Mouse (Mus musculus) layer of hippocampus, adult 2 months (tissue): ENCODE data around the gene Tmem88b. TPM values are rescaled to one million over a fixed set of nuclear protein-coding genes. Genes with fewer than 3 reads are reported as not detected.
A peak's percentile ranks its signal among the peaks of the same experiment; 100 is the strongest.
"Not testable (repeated sequence)": the region's sequence is repeated elsewhere in the genome, so short reads cannot be mapped to it uniquely, and the experiment has no call there.

Experiments used
- DNase-seq, 2 experiments: peaks; one replicate each; pipeline ENCODE4 v3.0.0; 2022; ENCODE audit warnings: low spot score in 2 of 2
- H3K27ac ChIP-seq: fragments of 200-600 bp; 2 replicates; pipeline ENCODE4 v1.8.1; 2022
- H3K4me3 ChIP-seq: fragments of 200-600 bp; 2 replicates; pipeline ENCODE4 v1.8.1; 2022; ENCODE audit warnings: mild to moderate bottlenecking
- CTCF ChIP-seq: fragments of 200-600 bp; conservative IDR thresholded peaks from 2 replicates; pipeline ENCODE4 v1.8.1; 2022; ENCODE audit warnings: antibody characterized with exemption, mild to moderate bottlenecking, moderate library complexity
- microRNA-seq, 2 experiments: library from miRNA; unstranded; fragments of <30 nt; microRNA quantifications; one replicate each; pipeline ENCODE4 v1.2.0; 2021
- total RNA-seq, 2 experiments: library from RNA; stranded (reverse); gene quantifications; 2 replicates each; pipeline ENCODE4 v1.2.3; 2021

Gene Tmem88b
- total RNA-seq, 2 experiments from 2014 or later, result 24.0 to 24.8 TPM

DNA sequence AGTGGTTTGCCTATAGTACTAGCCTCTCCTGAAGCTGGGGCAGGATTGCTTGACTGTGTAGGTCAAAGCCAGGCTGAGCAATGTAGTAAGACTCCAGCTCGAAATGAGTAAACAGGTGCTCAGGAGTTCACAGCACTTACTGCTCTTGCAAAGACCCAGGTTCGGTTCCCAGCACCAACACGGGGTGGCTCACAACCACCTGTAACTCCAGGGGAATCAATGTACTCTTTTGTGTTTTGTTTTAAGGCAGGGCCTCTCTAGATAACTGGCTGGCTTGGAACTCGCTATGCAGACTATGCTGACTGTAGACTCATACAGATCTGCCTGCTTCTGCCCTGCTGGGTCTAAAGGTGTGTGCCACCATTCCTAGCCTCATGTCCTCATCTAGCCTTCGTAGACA is 43.0 kb downstream of the Tmem88b start:
- no peak for TF ChIP-seq CTCF
- Histone ChIP-seq H3K4me3 (no peak overlapping the region), H3K27ac (no peak overlapping the region)
- no peak for DNase-seq

DNA sequence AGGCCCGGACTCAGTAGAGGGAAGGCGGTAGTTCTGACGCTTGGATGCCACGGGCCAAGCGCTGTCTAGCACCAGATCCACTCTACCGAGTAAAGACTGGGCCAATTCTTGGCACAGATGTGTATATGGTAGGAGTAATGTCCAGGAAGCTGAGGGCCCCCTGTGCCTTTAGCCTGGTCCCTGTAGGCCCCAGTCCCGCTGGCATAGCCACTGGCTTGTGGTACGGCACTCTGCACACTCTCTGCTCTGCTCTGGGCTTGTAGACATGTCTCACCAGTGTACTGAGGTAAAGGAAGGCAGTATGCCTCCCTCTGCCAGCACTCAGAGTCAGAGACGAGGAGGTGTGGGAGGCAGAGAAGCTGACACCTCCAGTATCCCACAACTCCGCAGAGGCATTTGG is 45.0 kb downstream of the Tmem88b start:
- not testable (repeated sequence) for H3K4me3 ChIP-seq, DNase-seq, H3K27ac ChIP-seq

DNA sequence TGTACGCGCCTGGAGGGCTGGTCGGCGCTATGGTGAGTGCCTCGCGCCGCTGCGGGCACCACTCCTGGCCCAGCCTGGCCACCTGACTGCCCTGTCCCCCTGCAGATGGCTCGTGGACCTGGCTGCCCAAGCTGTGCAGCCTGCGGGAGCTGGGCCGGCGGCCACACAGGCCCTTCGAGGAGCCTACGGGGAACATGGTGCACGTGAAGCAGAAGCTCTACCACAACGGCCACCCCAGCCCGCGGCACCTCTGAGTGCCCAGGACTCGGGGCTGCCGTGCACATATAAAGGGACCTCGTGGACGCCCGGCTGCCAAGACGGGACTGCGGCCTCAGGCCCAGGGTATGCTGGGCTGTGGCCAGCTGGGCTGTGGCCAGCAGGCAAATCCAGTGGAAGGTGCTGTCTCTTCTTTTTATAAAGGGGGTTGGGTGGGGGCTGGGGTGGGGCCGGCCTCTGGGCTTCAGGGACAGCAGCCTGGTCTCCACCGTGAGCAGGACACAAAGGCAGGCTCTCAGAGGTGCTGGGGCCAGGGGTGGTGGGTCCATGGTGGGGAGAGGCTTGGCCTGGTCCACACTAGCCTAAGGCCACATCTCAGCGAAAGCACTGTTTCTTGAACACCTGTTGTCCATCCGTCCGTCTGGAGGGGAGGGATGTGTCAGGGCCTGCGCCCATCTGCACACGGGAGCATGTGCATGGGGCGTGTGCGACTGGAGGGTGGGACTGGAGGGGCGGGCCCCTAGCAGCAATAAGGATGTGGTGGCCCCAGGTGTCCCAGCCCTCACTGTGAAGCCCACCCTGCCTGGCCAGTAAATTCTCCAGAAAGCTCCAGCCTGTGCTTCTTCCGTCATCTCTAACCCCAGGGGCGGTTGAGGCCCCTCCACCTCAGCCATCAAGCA is 45.7 kb downstream of the Tmem88b start:
- no peak for DNase-seq
- Histone ChIP-seq H3K27ac (peak overlapping the region; percentile 57; the same call in 1 of the 2 replicates), H3K4me3 (no peak overlapping the region)
- no peak for TF ChIP-seq CTCF

DNA sequence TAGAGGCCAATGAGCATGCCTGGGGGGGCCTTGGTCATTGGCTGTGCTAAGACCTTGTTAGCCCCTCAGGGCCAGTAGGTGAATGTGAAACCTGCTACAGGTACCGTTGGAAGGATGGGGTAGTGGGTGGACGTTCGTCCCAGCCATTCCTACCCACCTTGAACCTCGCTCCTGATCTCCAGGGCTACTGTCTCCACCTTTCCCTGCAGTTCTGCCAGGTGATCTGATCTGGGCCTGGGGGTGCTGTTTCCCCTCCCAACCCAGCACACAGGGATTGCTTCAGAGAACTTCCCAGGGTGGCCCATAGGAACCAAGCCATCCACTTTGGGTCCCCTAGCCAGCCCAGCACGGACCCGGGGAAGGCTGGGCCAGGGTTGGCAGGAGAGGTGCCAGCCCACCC is 46.5 kb downstream of the Tmem88b start:
- no peak for DNase-seq
- Histone ChIP-seq H3K4me3 (no peak overlapping the region), H3K27ac (peak overlapping the region; percentile 57; the same call in 1 of the 2 replicates)
- TF ChIP-seq CTCF, result peak; percentile 36

DNA sequence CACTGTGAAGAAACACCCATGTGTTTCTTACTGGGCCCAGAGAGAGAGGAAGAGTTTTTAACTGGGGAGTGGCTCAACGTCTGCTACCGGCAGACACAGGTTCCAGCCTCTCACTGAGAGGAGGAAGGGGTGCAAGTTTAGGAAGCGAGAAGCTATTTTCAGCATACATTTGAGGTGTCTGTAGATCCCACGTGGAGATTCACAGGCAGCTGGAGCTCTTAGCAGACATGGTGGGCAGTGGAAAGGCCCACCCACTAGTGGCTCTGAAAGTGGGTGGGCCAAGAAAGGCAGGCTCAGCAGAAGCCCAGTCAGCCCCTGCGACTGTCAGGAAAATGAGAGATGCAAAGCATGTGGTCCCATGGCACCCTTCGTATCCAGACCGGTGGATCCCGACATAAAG is 47.4 kb downstream of the Tmem88b start:
- Histone ChIP-seq H3K27ac (no peak overlapping the region), H3K4me3 (no peak overlapping the region)
- no peak for DNase-seq
- no peak for TF ChIP-seq CTCF

DNA sequence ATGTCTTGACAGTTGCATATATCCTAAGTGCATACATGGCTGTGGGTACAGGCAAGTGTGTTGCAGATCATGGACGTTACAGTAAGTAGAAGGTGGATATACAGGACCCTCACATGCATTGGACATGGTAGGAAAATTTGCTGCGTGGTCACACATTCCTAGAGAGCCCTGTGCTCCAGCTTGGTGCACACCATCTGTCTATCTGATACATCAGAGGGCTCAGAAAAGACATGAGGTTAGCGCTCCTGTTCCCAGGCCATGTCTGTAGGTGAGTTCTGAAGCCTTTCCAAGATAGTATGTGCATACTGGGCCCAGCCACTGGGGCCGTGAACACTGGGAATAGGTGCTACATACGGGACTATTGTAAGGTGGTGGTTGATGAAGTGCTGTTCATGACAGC is 49.3 kb downstream of the Tmem88b start:
- Histone ChIP-seq H3K4me3 (peak overlapping the region; percentile 81), H3K27ac (no peak overlapping the region)
- no peak for DNase-seq
- no peak for TF ChIP-seq CTCF

DNA sequence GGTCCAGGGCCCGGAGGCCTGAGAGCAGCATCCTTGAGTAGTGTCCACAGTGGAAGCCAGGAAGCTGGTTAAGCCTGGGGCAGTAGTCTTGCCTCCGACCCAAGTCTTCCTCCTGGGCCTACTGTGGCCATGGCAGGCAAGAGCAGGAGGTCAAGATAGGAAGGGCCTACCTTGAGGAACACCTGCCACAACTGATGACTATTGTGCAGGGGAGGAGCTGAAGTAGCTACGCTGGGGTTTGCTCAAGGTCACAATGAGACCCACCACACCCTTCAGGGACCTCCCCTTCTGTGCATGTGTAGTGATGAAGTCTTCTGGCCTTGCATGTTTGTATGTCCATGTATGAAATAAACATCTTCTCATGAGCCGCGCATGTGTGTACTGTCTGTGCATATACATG is 49.9 kb downstream of the Tmem88b start:
- H3K27ac ChIP-seq, result peak overlapping the region; percentile 96
- TF ChIP-seq CTCF, result no peak
- peak overlapping the region; percentile 81 for H3K4me3 ChIP-seq
- DNase-seq, result no peak

DNA sequence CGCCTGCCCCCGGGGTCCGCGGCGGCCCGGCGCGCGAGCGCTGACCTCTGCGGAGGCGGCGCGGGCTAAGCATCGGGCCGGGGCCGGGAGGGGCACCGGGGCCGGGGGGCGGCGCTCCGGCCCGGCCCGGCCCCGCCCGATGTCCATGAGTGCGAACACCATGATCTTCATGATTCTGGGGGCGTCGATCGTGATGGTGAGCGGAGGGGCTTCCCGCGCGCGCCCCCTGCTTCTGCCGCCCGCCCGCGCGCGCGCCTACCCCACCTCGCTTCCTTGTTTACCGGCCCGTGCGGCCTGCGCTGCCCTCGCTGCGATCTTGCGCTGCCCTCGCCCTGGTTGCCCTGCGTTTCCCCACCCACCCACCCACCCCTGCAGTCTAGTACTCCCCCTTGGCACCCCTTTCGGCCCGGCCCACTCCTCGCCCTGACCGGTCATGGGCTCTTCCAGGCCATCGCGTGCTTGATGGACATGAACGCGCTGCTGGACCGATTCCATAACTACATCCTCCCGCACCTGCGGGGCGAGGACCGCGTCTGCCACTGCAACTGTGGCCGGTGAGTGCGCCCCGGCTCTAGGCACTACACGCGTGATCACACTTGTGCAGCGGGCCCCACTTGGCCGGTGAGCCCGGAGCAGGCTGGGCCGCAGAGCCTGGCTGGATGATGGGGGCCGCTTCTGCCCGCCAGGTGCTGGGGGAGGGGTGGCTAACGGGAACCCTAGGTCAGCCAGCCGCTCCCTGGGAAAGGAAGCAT is 50.5 kb downstream of the Tmem88b start:
- peak overlapping the region; percentile 81 for H3K4me3 ChIP-seq
- no peak for TF ChIP-seq CTCF
- peak overlapping the region; percentile 96 for H3K27ac ChIP-seq
- peak in 1 of 2 experiments; percentile 28 for DNase-seq

DNA sequence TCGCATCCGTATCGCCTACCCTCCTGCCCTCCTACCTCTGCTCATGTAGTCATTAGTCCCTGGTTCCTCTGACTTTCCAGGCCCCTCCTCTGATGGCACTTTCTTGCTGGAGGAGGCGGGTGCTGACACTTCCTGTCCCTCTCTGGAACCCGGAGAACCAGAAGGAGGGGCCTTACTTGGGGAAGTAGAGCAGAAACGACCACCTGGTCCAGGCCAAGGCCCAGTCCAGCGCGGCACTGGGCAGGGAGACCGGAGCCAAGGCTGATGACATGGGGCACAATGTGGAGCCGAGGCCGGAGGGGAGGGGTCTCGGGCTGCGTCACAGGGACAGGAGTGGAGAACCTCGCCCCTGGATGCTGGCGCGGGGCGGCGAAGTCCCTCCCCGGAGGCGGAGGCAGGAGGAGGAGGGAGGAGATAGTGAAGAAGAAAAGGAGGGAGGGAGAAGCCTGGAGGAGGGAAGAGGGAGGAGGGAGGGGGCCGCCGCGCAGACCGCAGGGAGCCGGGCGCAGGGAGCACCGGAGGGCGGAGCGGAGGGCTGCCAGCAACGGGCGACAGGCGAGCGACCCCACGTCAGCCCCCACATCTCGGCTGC is 51.2 kb downstream of the Tmem88b start, which contains the start of gene Tmem240:
TSS of gene Tmem240 (plus strand) at position 451 of the 592 bp plus-strand sequence.
- peak; percentile 86 to 94 for DNase-seq
- TF ChIP-seq CTCF, result no peak

DNA sequence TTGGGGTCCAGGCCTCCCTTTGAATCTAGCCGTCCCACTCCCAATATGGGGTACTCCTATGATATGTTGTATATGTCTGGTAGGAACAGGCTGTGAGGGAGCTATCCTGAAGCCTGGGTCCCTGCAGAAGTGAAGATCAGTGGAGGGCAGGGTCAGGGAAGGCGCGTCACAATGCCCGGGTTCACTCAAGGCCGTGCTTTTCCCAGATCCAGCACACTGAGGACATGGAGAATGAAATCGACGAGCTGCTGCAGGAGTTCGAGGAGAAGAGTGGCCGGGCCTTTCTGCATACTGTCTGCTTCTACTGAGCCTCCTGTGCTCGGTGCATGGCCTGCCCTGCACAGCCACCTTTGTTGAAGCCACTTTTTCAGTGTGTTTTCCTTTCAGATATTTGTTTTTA is 52.4 kb downstream of the Tmem88b start:
- no peak for TF ChIP-seq CTCF
- Histone ChIP-seq H3K27ac (peak overlapping the region; percentile 96), H3K4me3 (no peak overlapping the region)
- DNase-seq, result no peak

More for the DNA sequence above, 51.2 kb downstream of the Tmem88b start, which contains the start of gene Tmem240:
- peak within 1 kb of the TSS; percentile 81 for H3K4me3 ChIP-seq
- H3K27ac ChIP-seq, result peak within 1 kb of the TSS; percentile 96

Small RNAs within 50 kb of the gene (microRNA-seq; reads per million reads assigned to microRNA genes)
- 0 reads per million in 2 experiments for gene Gm27743

Other genes with a start within 250 kb of the Tmem88b start
- 10 to 100 TPM; 61.2 to 63.5 TPM for gene Nadk, start 223.5 kb downstream of the Tmem88b start, total RNA-seq
- 10 to 100 TPM; 39.7 to 40.3 TPM for gene Slc35e2, start 184.5 kb downstream of the Tmem88b start, total RNA-seq
- 10 to 100 TPM; 43.6 to 48.8 TPM for gene Cdk11b, start 161.0 kb downstream of the Tmem88b start, total RNA-seq
- gene Gm10563, start 140.5 kb downstream of the Tmem88b start, total RNA-seq, result not detected
- 1 to 10 TPM; 2.7 to 3.4 TPM for gene Mmp23, start 132.5 kb downstream of the Tmem88b start, total RNA-seq
- gene Mib2, start 116.7 kb downstream of the Tmem88b start, total RNA-seq, result 100 to 1,000 TPM; 111 to 114 TPM
- 10 to 100 TPM; 26.5 to 27.9 TPM for gene Fndc10, start 91.5 kb downstream of the Tmem88b start, total RNA-seq
- 10 to 100 TPM; 90.9 to 92.8 TPM for gene Ssu72, start 81.1 kb downstream of the Tmem88b start, total RNA-seq
- 10 to 100 TPM; 32.7 to 39.0 TPM for gene Tmem240, start 51.1 kb downstream of the Tmem88b start, total RNA-seq
- gene Atad3a, start 24.8 kb downstream of the Tmem88b start, total RNA-seq, result 10 to 100 TPM; 49.9 to 51.4 TPM
- 1 to 10 TPM; 9.6 to 9.8 TPM for gene Vwa1, start 11.2 kb downstream of the Tmem88b start, total RNA-seq
- under 1 TPM in 1 of 2 experiments, not detected in 1; 0.32 TPM for gene Ankrd65, start 4.6 kb upstream of the Tmem88b start, total RNA-seq
- gene Mrpl20, start 17.0 kb upstream of the Tmem88b start, total RNA-seq, result 10 to 100 TPM; 86.6 to 89.6 TPM
- gene Ccnl2, start 26.6 kb upstream of the Tmem88b start, total RNA-seq, result 10 to 100 TPM; 79.4 to 94.2 TPM
- gene Aurkaip1, start 45.4 kb upstream of the Tmem88b start, total RNA-seq, result 100 to 1,000 TPM; 102 to 105 TPM
- gene Mxra8, start 53.8 kb upstream of the Tmem88b start, total RNA-seq, result 10 to 100 TPM in 1 of 2 experiments, 1 to 10 TPM in 1; 8.4 to 10.6 TPM
- gene Dvl1, start 61.5 kb upstream of the Tmem88b start, total RNA-seq, result 10 to 100 TPM; 80.8 to 81.9 TPM
- under 1 TPM; 0.33 to 0.44 TPM for gene Tas1r3, start 77.5 kb upstream of the Tmem88b start, total RNA-seq
- 10 to 100 TPM; 29.2 to 31.7 TPM for gene Cptp, start 83.6 kb upstream of the Tmem88b start, total RNA-seq
- 10 to 100 TPM; 33.7 to 35.8 TPM for gene Ints11, start 83.7 kb upstream of the Tmem88b start, total RNA-seq
- 10 to 100 TPM; 62.3 to 68.1 TPM for gene Pusl1, start 105.9 kb upstream of the Tmem88b start, total RNA-seq
- 100 to 1,000 TPM; 121 to 129 TPM for gene Acap3, start 105.9 kb upstream of the Tmem88b start, total RNA-seq
- gene Ube2j2, start 158.0 kb upstream of the Tmem88b start, total RNA-seq, result 10 to 100 TPM; 69.8 to 71.2 TPM
- 10 to 100 TPM; 11.5 to 18.0 TPM for gene C1qtnf12, start 176.4 kb upstream of the Tmem88b start, total RNA-seq
- gene B3galt6, start 206.8 kb upstream of the Tmem88b start, total RNA-seq, result 10 to 100 TPM in 1 of 2 experiments, 1 to 10 TPM in 1; 9.3 to 10.1 TPM
- 100 to 1,000 TPM; 191 to 194 TPM for gene Sdf4, start 207.0 kb upstream of the Tmem88b start, total RNA-seq
- 1 to 10 TPM; 1.3 to 2.3 TPM for gene Tnfrsf4, start 228.0 kb upstream of the Tmem88b start, total RNA-seq
- not detected for gene Tnfrsf18, start 240.3 kb upstream of the Tmem88b start, total RNA-seq